Mouse (Mus musculus): ENCODE measurements at regions not wholly inside any gene's neighbourhood (a gene's known extent, or its start where the extent isn't known, plus 50 kb on each side); places are given as distances from the start of the nearest gene placed in this dataset.

- TF ChIP-seq MAFK (IDR thresholded peaks at IDR 0.05; ENCODE audit: insufficient read depth, low read depth, low read length), result no peak
- no peak for TF ChIP-seq CHD2 (IDR thresholded peaks at IDR 0.05; ENCODE audit: low read depth, low read length)
These were observed 1089.0 kb upstream of the Lrrtm3 start for GRCm38 (mm10) chr10:65179101-65179500.
